Mouse (Mus musculus) neural tube, embryonic 11.5 days (tissue): ENCODE data around the gene Fer1l5. TPM values are rescaled to one million over a fixed set of nuclear protein-coding genes. Genes with fewer than 3 reads are reported as not detected.

ENCODE experiments used
- ATAC-seq: fragments of 200-750 bp; cut with Nextera tagmentation; 2 replicates; pipeline ENCODE4 v1.8.0; 2017; ENCODE audit warnings: moderate number of reproducible peaks, mild to moderate bottlenecking, moderate TSS enrichment, moderate library complexity; ENCODE audit not compliant: insufficient read depth, low FRiP score, low TSS enrichment
- DNase-seq: peaks from one replicate; pipeline ENCODE4 v3.0.0-alpha.2; 2015; ENCODE audit warnings: low spot score
- H3K27ac ChIP-seq: fragments of 300-500 bp; sonication (generic); 2 replicates; pipeline ENCODE4 v1.5.1; 2014; ENCODE audit warnings: low read depth, mild to moderate bottlenecking, low read length
- H3K27me3 ChIP-seq: fragments of 300-500 bp; sonication (generic); 2 replicates; pipeline ENCODE4 v1.6.1; 2014; ENCODE audit warnings: mild to moderate bottlenecking, low read length, mixed read lengths; ENCODE audit not compliant: control insufficient read depth, insufficient read depth
- H3K36me3 ChIP-seq: fragments of 300-500 bp; sonication (generic); 2 replicates; pipeline ENCODE4 v1.6.1; 2014; ENCODE audit warnings: mild to moderate bottlenecking, low read length, moderate library complexity, mixed read lengths; ENCODE audit not compliant: control insufficient read depth, insufficient read depth
- H3K4me1 ChIP-seq: fragments of 300-500 bp; sonication (generic); 2 replicates; pipeline ENCODE4 v1.6.1; 2014; ENCODE audit warnings: low read length, mixed read lengths; ENCODE audit not compliant: control insufficient read depth, insufficient read depth
- H3K4me2 ChIP-seq: fragments of 300-500 bp; sonication (generic); 2 replicates; pipeline ENCODE4 v1.6.1; 2014; ENCODE audit warnings: low read depth, mild to moderate bottlenecking, moderate library complexity
- H3K4me3 ChIP-seq: fragments of 300-500 bp; sonication (generic); 2 replicates; pipeline ENCODE4 v1.5.1; 2014; ENCODE audit warnings: low read depth, low read length
- H3K9ac ChIP-seq: fragments of 300-500 bp; sonication (generic); 2 replicates; pipeline ENCODE4 v1.6.1; 2014; ENCODE audit warnings: mild to moderate bottlenecking, low read length
- H3K9me3 ChIP-seq: fragments of 300-500 bp; sonication (generic); 2 replicates; pipeline ENCODE4 v1.6.1; 2016; ENCODE audit warnings: low read length; ENCODE audit not compliant: control insufficient read depth
- WGBS: fragments of 180-500 bp; shearing (Covaris S2); extraction: QIAGEN DNeasy Blood & Tissue Kit; methylation state at CpG from one replicate; pipeline ENCODE4 v1.1.7; 2014; 5-methylcytosine and 5-hydroxymethylcytosine counted together
- polyA plus RNA-seq: library from polyadenylated mRNA; unstranded; fragments of >200 nt; fragmentation: Nextera tagmentation; extraction: Ambion mirVana; gene quantifications from 2 replicates; pipeline ENCODE4 v1.2.1, GENCODE M21; 2014

Gene Fer1l5
- polyA plus RNA-seq, 1 experiment from 2014 or later, result 1.4 TPM

GRCm38 (mm10) chr1:36352351-36352750 lies 19.7 kb upstream of the Fer1l5 start:
- no peak for ATAC-seq
- WGBS, result 94% methylated on average over 4 of the region's 4 CpGs

GRCm38 (mm10) chr1:36356955-36357695 lies 15.0 kb upstream of the Fer1l5 start:
- ATAC-seq, result no peak
- peaks cover 24% of the 10 kb centered on the region for H3K36me3 ChIP-seq
- no peak overlapping the region for H3K9ac ChIP-seq
- no peaks in the 10 kb centered on the region for H3K9me3 ChIP-seq
- no peaks in the 10 kb centered on the region for H3K4me1 ChIP-seq
- no peak overlapping the region for H3K4me3 ChIP-seq
- no peak overlapping the region for H3K4me2 ChIP-seq
- no peak overlapping the region for H3K27ac ChIP-seq
- H3K27me3 ChIP-seq, result no peaks in the 10 kb centered on the region
- no peak for DNase-seq
- 94% methylated on average over 5 of the region's 5 CpGs for WGBS

More at GRCm38 (mm10) chr1:36352351-36352750, 19.7 kb upstream of the Fer1l5 start:
- Histone ChIP-seq H3K9ac (no peak overlapping the region), H3K4me3 (no peak overlapping the region), H3K4me1 (no peaks in the 10 kb centered on the region), H3K36me3 (peaks cover 29% of the 10 kb centered on the region), H3K4me2 (no peak overlapping the region), H3K9me3 (no peaks in the 10 kb centered on the region), H3K27me3 (no peaks in the 10 kb centered on the region), H3K27ac (no peak overlapping the region)
- DNase-seq, result no peak

- Histone ChIP-seq H3K27ac (no peak overlapping the region), H3K4me2 (peak overlapping the region; percentile 72), H3K4me1 (no peaks in the 10 kb centered on the region; the same call in 1 of the 2 replicates), H3K9me3 (no peaks in the 10 kb centered on the region), H3K36me3 (peaks cover 4% of the 10 kb centered on the region; the same call in 1 of the 2 replicates), H3K4me3 (peak overlapping the region; percentile 92), H3K27me3 (no peaks in the 10 kb centered on the region), H3K9ac (peak overlapping the region; percentile 93; the same call in 1 of the 2 replicates)
- 73% methylated on average over 12 of the region's 12 CpGs for WGBS
- no peak for ATAC-seq
- no peak for DNase-seq
Measured at GRCm38 (mm10) chr1:36367698-36368097, 4.4 kb upstream of the Fer1l5 start.

- no peak for DNase-seq
- Histone ChIP-seq H3K36me3 (peaks cover 4% of the 10 kb centered on the region; the same call in 1 of the 2 replicates), H3K9ac (peak overlapping the region; percentile 93), H3K27me3 (no peaks in the 10 kb centered on the region), H3K4me2 (peak overlapping the region; percentile 72), H3K4me3 (peak overlapping the region; percentile 92), H3K4me1 (no peaks in the 10 kb centered on the region; the same call in 1 of the 2 replicates), H3K27ac (0 out of 2 replicates have a peak overlapping the region, but pooled peaks have one; percentile 37), H3K9me3 (no peaks in the 10 kb centered on the region)
- peak; percentile 85 for ATAC-seq
- WGBS, result 9% methylated on average over 39 of the region's 55 CpGs
Measured at GRCm38 (mm10) chr1:36368112-36368968, 3.8 kb upstream of the Fer1l5 start.

GRCm38 (mm10) chr1:36368969-36369645 lies 3.0 kb upstream of the Fer1l5 start, which contains the start of gene Kansl3:
Kansl3 (minus strand) TSS chr1:36369181.
- H3K4me1 ChIP-seq, result no peaks in the 10 kb centered on the region; the same call in 1 of the 2 replicates

GRCm38 (mm10) chr1:36370918-36371317 lies 1.2 kb upstream of the Fer1l5 start:
- H3K4me2 ChIP-seq, result no peak overlapping the region
- no peaks in the 10 kb centered on the region for H3K9me3 ChIP-seq
- DNase-seq (no peak), ATAC-seq (no peak)
- H3K27ac ChIP-seq, result no peak overlapping the region
- 87% methylated on average over 6 of the region's 6 CpGs for WGBS
- H3K4me1 ChIP-seq, result no peaks in the 10 kb centered on the region; the same call in 1 of the 2 replicates
- H3K9ac ChIP-seq, result no peak overlapping the region
- no peaks in the 10 kb centered on the region for H3K27me3 ChIP-seq
- H3K4me3 ChIP-seq, result no peak overlapping the region
- H3K36me3 ChIP-seq, result no peaks in the 10 kb centered on the region

More at GRCm38 (mm10) chr1:36368969-36369645, 3.0 kb upstream of the Fer1l5 start, which contains the start of gene Kansl3:
- H3K27me3 ChIP-seq, result no peaks in the 10 kb centered on the region
- 3% methylated on average over 57 of the region's 61 CpGs for WGBS
- peak; percentile 89 for ATAC-seq
- H3K9me3 ChIP-seq, result no peaks in the 10 kb centered on the region
- peak within 1 kb of the TSS; percentile 93 for H3K9ac ChIP-seq
- peak; percentile 92 for DNase-seq
- 0 out of 2 replicates have a peak within 1 kb of the TSS, but pooled peaks have one; percentile 37 for H3K27ac ChIP-seq
- peak within 1 kb of the TSS; percentile 92 for H3K4me3 ChIP-seq
- H3K36me3 ChIP-seq, result peaks cover 4% of the 10 kb centered on the region; the same call in 1 of the 2 replicates
- H3K4me2 ChIP-seq, result peak within 1 kb of the TSS; percentile 72

- DNase-seq (no peak), ATAC-seq (no peak)
- no peaks in the 10 kb centered on the region for H3K36me3 ChIP-seq
- no peaks in the 10 kb centered on the region for H3K4me1 ChIP-seq
- no peak overlapping the region for H3K4me3 ChIP-seq
- 73% methylated on average over 6 of the region's 6 CpGs for WGBS
- no peak overlapping the region for H3K4me2 ChIP-seq
- H3K9ac ChIP-seq, result no peak overlapping the region
- H3K27me3 ChIP-seq, result no peaks in the 10 kb centered on the region
- no peak overlapping the region for H3K27ac ChIP-seq
- H3K9me3 ChIP-seq, result no peaks in the 10 kb centered on the region
Measured at GRCm38 (mm10) chr1:36378880-36379279, 6.8 kb downstream of the Fer1l5 start.

- Histone ChIP-seq H3K4me3 (no peak overlapping the region), H3K27me3 (no peaks in the 10 kb centered on the region), H3K27ac (no peak overlapping the region), H3K4me2 (no peak overlapping the region), H3K9ac (no peak overlapping the region), H3K36me3 (no peaks in the 10 kb centered on the region), H3K9me3 (no peaks in the 10 kb centered on the region), H3K4me1 (no peaks in the 10 kb centered on the region)
- 83% methylated on average over 4 of the region's 4 CpGs for WGBS
- DNase-seq, result no peak
- no peak for ATAC-seq
Measured at GRCm38 (mm10) chr1:36379582-36379981, 7.5 kb downstream of the Fer1l5 start.
